Mouse (Mus musculus) stomach, postnatal 0 days (tissue): Measurements from ENCODE around the gene Fubp1. TPM values are rescaled to one million over a fixed set of nuclear protein-coding genes. Genes with fewer than 3 reads are reported as not detected.
A peak's percentile ranks its signal among the peaks of the same experiment; 100 is the strongest.

Experiments used
- ATAC-seq: fragments of 200-750 bp; cut with Nextera tagmentation; 2 replicates; pipeline ENCODE4 v1.8.0; 2017; ENCODE audit not compliant: low FRiP score, low TSS enrichment
- DNase-seq: peaks from one replicate; pipeline ENCODE4 v3.0.0-alpha.2; 2016; ENCODE audit warnings: low spot score
- H3K27ac ChIP-seq: fragments of 300-500 bp; sonication (generic); replicated peaks from 2 replicates; pipeline ENCODE4 v1.5.1; 2014; ENCODE audit warnings: mild to moderate bottlenecking, control low read depth
- H3K27me3 ChIP-seq: fragments of 300-500 bp; sonication (generic); 2 replicates; pipeline ENCODE4 v1.6.1; 2014; ENCODE audit warnings: low read length; ENCODE audit not compliant: control insufficient read depth, insufficient read depth
- H3K36me3 ChIP-seq: fragments of 300-500 bp; sonication (generic); 2 replicates; pipeline ENCODE4 v1.6.1; 2014; ENCODE audit warnings: low read length, mixed read lengths; ENCODE audit not compliant: control insufficient read depth, insufficient read depth
- H3K4me1 ChIP-seq: fragments of 300-500 bp; sonication (generic); replicated peaks from 2 replicates; pipeline ENCODE4 v1.6.1; 2014; ENCODE audit warnings: antibody characterized with exemption; ENCODE audit not compliant: control insufficient read depth, insufficient read depth
- H3K4me2 ChIP-seq: fragments of 300-500 bp; sonication (generic); replicated peaks from 2 replicates; pipeline ENCODE4 v1.6.1; 2014; ENCODE audit warnings: low read depth, mild to moderate bottlenecking, control low read depth, moderate library complexity
- H3K4me3 ChIP-seq: fragments of 300-500 bp; sonication (generic); 2 replicates; pipeline ENCODE4 v1.5.1; 2014; ENCODE audit warnings: low read depth, low read length, control low read depth
- H3K9ac ChIP-seq: fragments of 300-500 bp; sonication (generic); 2 replicates; pipeline ENCODE4 v1.6.1; 2014; ENCODE audit warnings: mild to moderate bottlenecking, low read length, control low read depth, mixed read lengths
- H3K9me3 ChIP-seq: fragments of 300-500 bp; sonication (generic); 2 replicates; pipeline ENCODE4 v1.6.1; 2016; ENCODE audit warnings: low read length; ENCODE audit not compliant: control insufficient read depth
- CTCF ChIP-seq: IDR thresholded peaks from 2 replicates; pipeline ENCODE4 v1.5.1; 2016; ENCODE audit warnings: antibody characterized with exemption, low read depth, mild to moderate bottlenecking, moderate library complexity
- EP300 ChIP-seq: optimal IDR thresholded peaks from 2 replicates; pipeline ENCODE3; 2016; ENCODE audit warnings: antibody characterized with exemption
- WGBS: fragments of 180-500 bp; shearing (Covaris S2); extraction: QIAGEN DNeasy Blood & Tissue Kit; methylation state at CpG from one replicate; pipeline ENCODE4 v1.1.7; 2014; 5-methylcytosine and 5-hydroxymethylcytosine counted together
- polyA plus RNA-seq: library from polyadenylated mRNA; unstranded; fragments of >200 nt; fragmentation: Nextera tagmentation; extraction: Ambion mirVana; gene quantifications from 2 replicates; pipeline ENCODE4 v1.2.1, GENCODE M21; 2015

Fubp1 gene
- polyA plus RNA-seq = 60.2 and 60.5 TPM in 2 replicates

DNA sequence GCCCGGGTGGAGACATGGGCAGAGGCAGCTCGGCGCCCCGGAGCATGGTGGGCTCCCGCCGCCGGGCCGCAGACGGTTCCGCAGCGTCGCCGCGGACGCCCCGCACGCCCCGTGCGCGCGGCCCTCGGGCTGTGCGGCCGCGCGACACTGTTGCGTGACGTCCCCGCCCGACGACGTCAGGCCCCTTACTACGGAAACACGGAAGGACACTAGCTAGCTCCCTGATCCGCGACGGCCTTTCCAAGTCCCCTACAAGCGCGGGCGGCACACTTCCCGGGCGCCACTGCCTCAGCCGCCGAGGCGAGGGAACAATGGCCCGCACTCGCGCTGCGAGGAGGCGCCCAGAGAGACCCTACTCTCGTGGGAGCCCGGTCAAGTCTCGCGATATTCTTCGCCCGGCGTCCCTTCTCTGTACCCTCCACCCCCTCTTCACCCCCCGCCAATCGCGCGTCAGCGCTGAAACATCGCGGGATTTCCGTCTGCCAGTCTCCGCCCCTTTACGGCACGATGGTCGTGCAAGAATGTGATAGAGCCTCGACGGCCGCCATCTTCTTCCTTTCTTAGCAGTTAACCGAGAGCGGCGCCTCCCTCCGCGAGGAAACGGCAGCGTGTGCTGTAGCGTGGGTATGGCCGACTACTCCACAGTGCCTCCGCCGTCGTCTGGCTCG is at the start of gene Fubp1, which contains the start of gene Dnajb4:
Fubp1 (plus strand) TSS at position 456 of the 668 bp plus-strand sequence.
Dnajb4 (minus strand) TSS at position 336 of the 668 bp plus-strand sequence.
- DNase-seq (peak; percentile 100), ATAC-seq (peak; percentile 98)
- H3K4me3 ChIP-seq = peak within 1 kb of the TSS; percentile 95
- peak within 1 kb of the TSS; percentile 100 for H3K27ac ChIP-seq
- peak within 1 kb of the TSS; percentile 100 for H3K9ac ChIP-seq
- no peaks in the 10 kb centered on the region for H3K27me3 ChIP-seq
- no peaks in the 10 kb centered on the region for H3K9me3 ChIP-seq
- H3K36me3 ChIP-seq = no peaks in the 10 kb centered on the region
- WGBS = under 1% methylated on average over 78 of the region's 85 CpGs
- peak; percentile 24; the same call in 1 of the 2 replicates for TF ChIP-seq CTCF
- peak; percentile 100 for TF ChIP-seq EP300
- H3K4me2 ChIP-seq = peak within 1 kb of the TSS; percentile 63
- no peaks in the 10 kb centered on the region; the same call in 1 of the 2 replicates for H3K4me1 ChIP-seq

DNA sequence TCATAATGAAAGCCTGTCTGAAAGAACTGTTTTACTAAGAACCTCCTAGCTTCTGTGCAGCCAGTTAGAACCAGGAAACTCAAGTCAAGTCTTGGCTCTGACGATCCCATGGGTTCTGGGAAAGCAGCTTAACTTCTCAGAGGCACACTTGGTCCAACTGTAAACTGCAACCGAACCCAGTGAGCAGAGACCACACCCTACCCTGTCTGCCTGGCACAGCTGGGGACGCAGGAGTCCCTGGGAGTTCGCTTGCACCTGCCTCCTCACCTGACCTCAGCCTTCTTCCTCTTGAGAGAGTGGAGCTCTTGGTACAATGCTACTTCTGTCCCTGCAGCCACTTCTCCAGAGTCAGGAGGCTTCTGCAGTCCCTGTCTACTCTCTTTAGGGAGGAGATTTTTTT is 49.6 kb upstream of the Fubp1 start:
- Histone ChIP-seq H3K27ac (no peak overlapping the region), H3K4me1 (peaks cover 2% of the 10 kb centered on the region; the same call in 1 of the 2 replicates), H3K4me2 (no peak overlapping the region), H3K4me3 (no peak overlapping the region), H3K9me3 (no peaks in the 10 kb centered on the region), H3K9ac (no peak overlapping the region), H3K36me3 (no peaks in the 10 kb centered on the region), H3K27me3 (no peaks in the 10 kb centered on the region)
- peak; percentile 68 for DNase-seq
- peak; percentile 85 for ATAC-seq
- 43% methylated on average over 4 of the region's 4 CpGs for WGBS
- TF ChIP-seq EP300 (no peak), CTCF (no peak)

GRCm38 (mm10) chr3:152163320-152163719 is 46.9 kb upstream of the Fubp1 start:
- no peak overlapping the region for H3K9ac ChIP-seq
- peak; percentile 50 for DNase-seq
- H3K4me2 ChIP-seq = no peak overlapping the region
- no peak overlapping the region for H3K4me3 ChIP-seq
- no peaks in the 10 kb centered on the region for H3K36me3 ChIP-seq
- 70% methylated on average over 8 of the region's 8 CpGs for WGBS
- TF ChIP-seq CTCF (no peak), EP300 (no peak)
- ATAC-seq = no peak
- no peak overlapping the region for H3K27ac ChIP-seq
- no peaks in the 10 kb centered on the region for H3K9me3 ChIP-seq
- H3K27me3 ChIP-seq = no peaks in the 10 kb centered on the region
- H3K4me1 ChIP-seq = peaks cover 6% of the 10 kb centered on the region; the same call in 1 of the 2 replicates

DNA sequence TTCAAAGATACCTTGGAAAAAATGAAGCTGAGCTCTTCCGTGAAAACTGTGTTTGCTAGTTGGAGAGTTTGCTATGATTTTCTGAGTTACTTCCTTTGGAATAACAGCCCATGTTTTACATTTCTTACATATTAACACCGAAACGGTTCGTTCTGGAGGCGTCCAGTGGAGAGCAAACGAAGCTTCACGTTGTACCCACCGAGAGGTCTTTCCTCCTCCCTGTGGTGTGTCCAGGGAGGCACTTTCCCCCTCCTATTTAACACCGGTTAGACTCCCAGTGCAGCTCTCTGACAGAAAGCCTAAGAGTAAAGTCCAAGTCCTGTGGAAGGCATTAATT is 45.2 kb upstream of the Fubp1 start:
- Histone ChIP-seq H3K36me3 (no peaks in the 10 kb centered on the region), H3K27ac (peak overlapping the region; percentile 49; the same call in 1 of the 2 replicates), H3K9me3 (no peaks in the 10 kb centered on the region), H3K4me2 (peak overlapping the region; percentile 96), H3K4me1 (peaks cover 6% of the 10 kb centered on the region; the same call in 1 of the 2 replicates), H3K27me3 (no peaks in the 10 kb centered on the region), H3K9ac (peak overlapping the region; percentile 68), H3K4me3 (peak overlapping the region; percentile 56)
- no peak for ATAC-seq
- WGBS = 50% methylated on average over 9 of the region's 9 CpGs
- TF ChIP-seq EP300 (no peak), CTCF (no peak)
- no peak for DNase-seq

- ATAC-seq (peak; percentile 89), DNase-seq (peak; percentile 86)
- no peaks in the 10 kb centered on the region for H3K27me3 ChIP-seq
- H3K4me1 ChIP-seq = peaks cover 6% of the 10 kb centered on the region; the same call in 1 of the 2 replicates
- no peak for TF ChIP-seq EP300
- H3K36me3 ChIP-seq = no peaks in the 10 kb centered on the region
- no peaks in the 10 kb centered on the region for H3K9me3 ChIP-seq
- H3K27ac ChIP-seq = peak overlapping the region; percentile 78
- peak overlapping the region; percentile 96 for H3K4me2 ChIP-seq
- WGBS = 4% methylated on average over 53 of the region's 53 CpGs
- H3K4me3 ChIP-seq = peak overlapping the region; percentile 56
- H3K9ac ChIP-seq = peak overlapping the region; percentile 68
Measured at GRCm38 (mm10) chr3:152165351-152166098, 44.7 kb upstream of the Fubp1 start.

- Histone ChIP-seq H3K27me3 (no peaks in the 10 kb centered on the region), H3K27ac (peak within 1 kb of the TSS; percentile 78), H3K4me1 (peaks cover 6% of the 10 kb centered on the region; the same call in 1 of the 2 replicates), H3K4me3 (peak within 1 kb of the TSS; percentile 56), H3K9me3 (no peaks in the 10 kb centered on the region), H3K4me2 (peak within 1 kb of the TSS; percentile 96), H3K36me3 (no peaks in the 10 kb centered on the region), H3K9ac (peak within 1 kb of the TSS; percentile 68)
- 29% methylated on average over 10 of the region's 10 CpGs for WGBS
- DNase-seq (no peak), ATAC-seq (peak; percentile 30)
- no peak for TF ChIP-seq CTCF
- TF ChIP-seq EP300 = no peak
Measured at GRCm38 (mm10) chr3:152166099-152166423, 44.2 kb upstream of the Fubp1 start, which contains the start of gene Gipc2. Gipc2 (minus strand) TSS chr3:152166230.
